Mouse (Mus musculus): ENCODE results near the gene Chd1l. TPM values are rescaled to one million over a fixed set of nuclear protein-coding genes. Genes with fewer than 3 reads are reported as not detected.

Chd1l gene
- polyA plus RNA-seq, 1 experiment from 2014 or later = 23.2 TPM

- ChIA-PET POLR2A (no interaction called here), CTCF (interaction anchor here (1.0 kb wide), 1 partner anchor 15 kb away, joined by 3 read pairs; no protein-coding TSS in a partner anchor)
- in situ Hi-C loops (cut with MboI; ENCODE audit: low pct_unique_long_range_greater_than_20kb) = no loop called here
- DNase-seq (ENCODE audit: low read depth, low spot score) = no peak
- no peaks in the 10 kb centered on the region for H3K27me3 ChIP-seq
- no peak for ATAC-seq
- TF ChIP-seq CTCF (IDR thresholded peaks at IDR 0.05) = no peak
These were observed 32.0 kb upstream of the Chd1l start for GRCm38 (mm10) chr3:97642001-97642400.

DNA sequence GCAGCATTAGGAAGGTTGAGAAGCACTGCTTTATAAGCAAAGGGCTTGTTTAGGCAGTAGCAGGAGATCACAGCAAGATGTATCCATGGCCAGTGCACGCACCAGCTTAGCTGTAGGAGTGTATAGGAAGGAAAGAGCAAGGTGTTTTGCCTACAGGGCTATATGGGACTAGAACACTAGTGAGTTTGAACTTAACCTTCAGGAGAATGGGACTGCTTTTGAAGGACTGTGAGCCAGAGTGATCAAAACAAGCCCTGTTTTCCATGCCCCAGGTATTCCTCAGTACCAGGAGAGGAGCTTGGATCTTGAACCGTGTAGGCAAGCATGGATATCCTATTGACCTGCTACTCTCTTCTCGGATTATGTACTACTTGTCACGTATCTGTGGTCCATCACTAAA lies 31.4 kb upstream of the Chd1l start:
- ChIA-PET CTCF (no interaction called here), POLR2A (no interaction called here)
- in situ Hi-C loops (cut with MboI; ENCODE audit: low pct_unique_long_range_greater_than_20kb) = no loop called here
- no peak for DNase-seq (ENCODE audit: low read depth, low spot score)
- no peak for ATAC-seq
- no peaks in the 10 kb centered on the region for H3K27me3 ChIP-seq
- TF ChIP-seq CTCF (IDR thresholded peaks at IDR 0.05) = no peak

GRCm38 (mm10) chr3:97634288-97634761 lies 24.3 kb upstream of the Chd1l start:
- DNase-seq (ENCODE audit: low read depth, low spot score) (peak; percentile 64), ATAC-seq (peak; percentile 87)
- no peaks in the 10 kb centered on the region for H3K27me3 ChIP-seq
- in situ Hi-C loops (cut with MboI; ENCODE audit: low pct_unique_long_range_greater_than_20kb) = loop anchor here (10.0 kb wide), 1 partner anchor 250 kb away; the partner anchor contains the start of gene Pde4dip
- POLR2A ChIA-PET = interaction anchor here (0.5 kb wide), 1 partner anchor 134 kb away, joined by 3 read pairs; no protein-coding TSS in a partner anchor
- peak; percentile 59 for TF ChIP-seq CTCF (IDR thresholded peaks at IDR 0.05)
- CTCF ChIA-PET = interaction anchor here (1.0 to 1.7 kb wide), 7 partner anchors 10 to 245 kb away, joined by 3 to 7 read pairs (median 4); no protein-coding TSS in a partner anchor

- ChIA-PET POLR2A (interaction anchor here (0.5 kb wide), 1 partner anchor 135 kb away, joined by 3 read pairs; no protein-coding TSS in a partner anchor), CTCF (interaction anchor here (1.0 to 1.7 kb wide), 4 partner anchors 9 to 246 kb away, joined by 3 to 4 read pairs (median 4); no protein-coding TSS in a partner anchor)
- no peak for DNase-seq (ENCODE audit: low read depth, low spot score)
These were observed 23.5 kb upstream of the Chd1l start for GRCm38 (mm10) chr3:97633456-97633855.

DNA sequence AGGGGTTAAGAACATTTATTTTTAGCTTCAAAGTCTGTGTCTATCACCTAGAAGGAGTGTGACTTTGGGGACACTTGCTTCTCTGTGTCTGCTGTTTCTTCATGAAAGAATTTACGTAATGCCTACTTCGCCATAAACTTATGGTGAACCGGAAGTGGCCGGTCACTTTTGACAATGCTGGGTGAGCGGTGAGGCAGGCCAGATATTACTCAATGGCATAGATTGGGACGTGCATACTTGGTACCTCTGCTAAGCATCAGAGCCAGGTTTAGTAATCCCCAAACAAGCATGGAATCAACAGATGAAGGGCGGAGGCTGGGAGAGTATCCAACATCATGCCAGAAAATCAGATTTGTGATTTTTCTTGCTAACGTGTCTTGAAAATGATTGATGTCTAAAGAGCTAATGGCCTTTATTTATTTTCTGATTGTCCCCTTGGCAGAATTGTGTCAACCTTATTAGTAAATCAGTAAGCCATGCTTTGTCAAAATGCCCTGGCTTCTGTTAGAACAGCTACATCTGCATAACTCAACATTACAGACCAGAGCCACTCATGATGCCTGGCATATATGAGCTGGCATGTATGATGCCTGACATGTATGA lies 21.4 kb upstream of the Chd1l start:
- DNase-seq (ENCODE audit: low read depth, low spot score) (no peak), ATAC-seq (no peak)
- TF ChIP-seq CTCF (IDR thresholded peaks at IDR 0.05) = no peak
- H3K27me3 ChIP-seq = no peaks in the 10 kb centered on the region
- ChIA-PET CTCF (interaction anchor here (0.7 to 1.8 kb wide), 6 partner anchors 9 to 80 kb away, joined by 3 to 8 read pairs (median 4); partner anchors contain the start of gene Chd1l), POLR2A (no interaction called here)
- in situ Hi-C loops (cut with MboI; ENCODE audit: low pct_unique_long_range_greater_than_20kb) = loop anchor here (10.0 kb wide), 1 partner anchor 253 kb away; the partner anchor contains the start of gene Pde4dip

More at GRCm38 (mm10) chr3:97633456-97633855, 23.5 kb upstream of the Chd1l start:
- no peaks in the 10 kb centered on the region for H3K27me3 ChIP-seq
- in situ Hi-C loops (cut with MboI; ENCODE audit: low pct_unique_long_range_greater_than_20kb) = loop anchor here (10.0 kb wide), 1 partner anchor 251 kb away; the partner anchor contains the start of gene Pde4dip
- no peak for TF ChIP-seq CTCF (IDR thresholded peaks at IDR 0.05)
- no peak for ATAC-seq

DNA sequence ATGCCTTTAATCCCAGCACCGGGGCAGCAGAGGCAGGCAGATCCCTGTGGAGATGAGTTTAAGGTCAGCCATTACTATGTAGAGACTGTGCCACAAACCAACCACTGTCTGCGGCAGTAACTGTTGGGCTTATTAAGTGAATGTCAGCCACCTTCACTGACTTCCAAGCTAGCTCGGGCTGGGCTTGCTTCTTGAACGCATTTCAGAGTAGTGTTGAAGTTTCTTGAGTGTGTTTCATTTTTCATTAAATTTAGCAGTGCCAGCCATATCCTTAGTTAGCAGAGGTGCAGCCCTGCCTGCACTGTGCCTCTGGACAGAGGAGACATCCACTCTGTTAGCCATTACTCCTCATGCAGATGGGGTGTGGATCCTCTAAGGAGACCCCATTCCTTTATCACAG lies 20.7 kb upstream of the Chd1l start:
- ChIA-PET CTCF (interaction anchor here (0.8 to 1.8 kb wide), 3 partner anchors 8 to 22 kb away, joined by 3 to 8 read pairs (median 3); no protein-coding TSS in a partner anchor), POLR2A (interaction anchor here (0.5 kb wide), 1 partner anchor 17 kb away, joined by 4 read pairs; no protein-coding TSS in a partner anchor)
- no peaks in the 10 kb centered on the region for H3K27me3 ChIP-seq
- no peak for TF ChIP-seq CTCF (IDR thresholded peaks at IDR 0.05)
- in situ Hi-C loops (cut with MboI; ENCODE audit: low pct_unique_long_range_greater_than_20kb) = loop anchor here (10.0 kb wide), 1 partner anchor 254 kb away; the partner anchor contains the start of gene Pde4dip
- ATAC-seq (no peak), DNase-seq (ENCODE audit: low read depth, low spot score) (no peak)

DNA sequence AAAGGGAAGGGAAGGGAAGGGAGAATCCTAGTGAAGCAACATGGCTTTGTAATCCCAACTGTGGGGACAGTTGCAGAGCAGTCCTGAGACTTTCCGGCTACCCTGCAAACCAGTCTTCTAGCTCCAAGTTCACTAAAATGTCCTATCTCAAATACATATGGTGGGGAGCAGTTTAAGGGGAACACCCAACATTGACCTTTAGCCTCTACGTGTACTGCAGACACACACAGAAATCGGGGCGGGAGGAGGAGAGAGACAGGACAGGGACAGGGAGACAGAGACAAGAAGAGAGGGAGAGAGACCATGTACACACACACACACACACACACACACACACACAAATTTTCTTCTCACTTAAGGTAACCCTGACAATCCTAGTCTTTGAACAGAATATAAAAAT lies 19.9 kb upstream of the Chd1l start:
- ChIA-PET CTCF (interaction anchor here (1.0 to 1.7 kb wide), 2 partner anchors 10 to 19 kb away, joined by 4 to 6 read pairs; no protein-coding TSS in a partner anchor), POLR2A (no interaction called here)
- DNase-seq (ENCODE audit: low read depth, low spot score) = no peak
- no peak for ATAC-seq
- in situ Hi-C loops (cut with MboI; ENCODE audit: low pct_unique_long_range_greater_than_20kb) = loop anchor here (10.0 kb wide), 1 partner anchor 255 kb away; the partner anchor contains the start of gene Pde4dip
- TF ChIP-seq CTCF (IDR thresholded peaks at IDR 0.05) = no peak
- H3K27me3 ChIP-seq = no peaks in the 10 kb centered on the region

GRCm38 (mm10) chr3:97628391-97629001 lies 18.5 kb upstream of the Chd1l start, which contains the start of gene Fmo5:
TSS of gene Fmo5 (plus strand) at chr3:97628804.
- CTCF ChIA-PET = interaction anchor here (1.7 kb wide), 1 partner anchor 18 kb away, joined by 6 read pairs; no protein-coding TSS in a partner anchor
- POLR2A ChIA-PET = no interaction called here
- in situ Hi-C loops (cut with MboI; ENCODE audit: low pct_unique_long_range_greater_than_20kb) = no loop called here
- no peaks in the 10 kb centered on the region for H3K27me3 ChIP-seq
- ATAC-seq (no peak), DNase-seq (ENCODE audit: low read depth, low spot score) (no peak)
- no peak for TF ChIP-seq CTCF (IDR thresholded peaks at IDR 0.05)

- DNase-seq (ENCODE audit: low read depth, low spot score) (no peak), ATAC-seq (no peak)
- no peak for TF ChIP-seq CTCF (IDR thresholded peaks at IDR 0.05)
- ChIA-PET CTCF (interaction anchor here (1.7 kb wide), 1 partner anchor 17 kb away, joined by 6 read pairs; no protein-coding TSS in a partner anchor), POLR2A (no interaction called here)
- H3K27me3 ChIP-seq = no peaks in the 10 kb centered on the region
- in situ Hi-C loops (cut with MboI; ENCODE audit: low pct_unique_long_range_greater_than_20kb) = no loop called here
These were observed 17.9 kb upstream of the Chd1l start for GRCm38 (mm10) chr3:97627893-97628292.

DNA sequence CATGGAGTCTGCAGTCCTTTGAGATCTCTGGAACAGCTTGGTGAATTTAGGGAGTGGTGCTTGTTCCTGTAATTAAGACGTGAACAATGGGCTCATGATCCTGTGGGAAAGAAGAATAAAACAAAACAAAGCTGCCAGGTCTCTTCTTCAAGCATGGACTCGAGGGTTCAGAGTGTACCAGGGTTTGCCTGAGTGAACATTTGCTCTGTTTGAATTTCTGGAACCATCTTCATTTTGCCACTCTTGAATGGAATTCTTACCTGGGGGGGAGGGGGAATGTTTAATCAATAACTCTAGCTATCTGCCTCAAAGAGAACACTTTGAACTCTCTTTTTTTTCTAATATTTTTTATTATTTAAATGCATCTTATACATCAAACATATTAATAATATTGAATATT lies 14.6 kb upstream of the Chd1l start:
- no peak for TF ChIP-seq CTCF (IDR thresholded peaks at IDR 0.05)
- POLR2A ChIA-PET = no interaction called here
- ATAC-seq (no peak), DNase-seq (ENCODE audit: low read depth, low spot score) (no peak)
- no peaks in the 10 kb centered on the region for H3K27me3 ChIP-seq
- CTCF ChIA-PET = interaction anchor here (0.9 to 1.0 kb wide), 2 partner anchors 10 to 14 kb away, joined by 4 to 6 read pairs; no protein-coding TSS in a partner anchor
- in situ Hi-C loops (cut with MboI; ENCODE audit: low pct_unique_long_range_greater_than_20kb) = no loop called here
